Mouse (Mus musculus): ENCODE data around the gene Myo3b. TPM values are rescaled to one million over a fixed set of nuclear protein-coding genes. Genes with fewer than 3 reads are reported as not detected.

The Myo3b gene
- polyA plus RNA-seq, 1 experiment from 2014 or later: 0.43 TPM

- ATAC-seq (ENCODE audit: low FRiP score, low TSS enrichment): no peak
- Histone ChIP-seq H3K27ac (replicated peaks; ENCODE audit: low read depth, low read length) (no peak overlapping the region), H3K27me3 (ENCODE audit: control insufficient read depth, insufficient read depth, low read length) (no peaks in the 10 kb centered on the region), H3K36me3 (ENCODE audit: control insufficient read depth, insufficient read depth, low read length) (no peaks in the 10 kb centered on the region), H3K4me3 (replicated peaks; ENCODE audit: low read depth, low read length) (no peak overlapping the region), H3K4me2 (ENCODE audit: low read length) (no peak overlapping the region), H3K4me1 (ENCODE audit: control insufficient read depth, insufficient read depth, low read length) (no peaks in the 10 kb centered on the region; the same call in 1 of the 2 replicates), H3K9ac (replicated peaks; ENCODE audit: low read length) (no peak overlapping the region), H3K9me3 (ENCODE audit: control insufficient read depth, low read length) (no peaks in the 10 kb centered on the region)
- DNase-seq: no peak
- WGBS: 78% methylated on average over 2 of the region's 2 CpGs
These were observed 52.3 kb downstream of the Myo3b start for GRCm38 (mm10) chr2:70091261-70091660.

GRCm38 (mm10) chr2:70091801-70092522, 53.0 kb downstream of the Myo3b start:
- Histone ChIP-seq H3K9ac (replicated peaks; ENCODE audit: low read length) (no peak overlapping the region), H3K36me3 (ENCODE audit: control insufficient read depth, insufficient read depth, low read length) (no peaks in the 10 kb centered on the region), H3K4me2 (ENCODE audit: low read length) (no peak overlapping the region), H3K4me1 (ENCODE audit: control insufficient read depth, insufficient read depth, low read length) (peaks cover 2% of the 10 kb centered on the region), H3K9me3 (ENCODE audit: control insufficient read depth, low read length) (no peaks in the 10 kb centered on the region), H3K27ac (replicated peaks; ENCODE audit: low read depth, low read length) (no peak overlapping the region), H3K4me3 (replicated peaks; ENCODE audit: low read depth, low read length) (no peak overlapping the region), H3K27me3 (ENCODE audit: control insufficient read depth, insufficient read depth, low read length) (no peaks in the 10 kb centered on the region)
- ATAC-seq (ENCODE audit: low FRiP score, low TSS enrichment) (no peak), DNase-seq (no peak)
- WGBS: 60% methylated on average over 10 of the region's 10 CpGs

- ATAC-seq (ENCODE audit: low FRiP score, low TSS enrichment): no peak
- WGBS: 43% methylated on average over 3 of the region's 3 CpGs
These were observed 53.7 kb downstream of the Myo3b start for GRCm38 (mm10) chr2:70092665-70093064.

GRCm38 (mm10) chr2:70094446-70094845, 55.5 kb downstream of the Myo3b start:
- 83% methylated on average over 5 of the region's 5 CpGs for WGBS
- Histone ChIP-seq H3K36me3 (ENCODE audit: control insufficient read depth, insufficient read depth, low read length) (no peaks in the 10 kb centered on the region), H3K9ac (replicated peaks; ENCODE audit: low read length) (no peak overlapping the region), H3K9me3 (ENCODE audit: control insufficient read depth, low read length) (no peaks in the 10 kb centered on the region), H3K4me2 (ENCODE audit: low read length) (no peak overlapping the region), H3K4me1 (ENCODE audit: control insufficient read depth, insufficient read depth, low read length) (peaks cover 7% of the 10 kb centered on the region), H3K27ac (replicated peaks; ENCODE audit: low read depth, low read length) (no peak overlapping the region), H3K27me3 (ENCODE audit: control insufficient read depth, insufficient read depth, low read length) (no peaks in the 10 kb centered on the region), H3K4me3 (replicated peaks; ENCODE audit: low read depth, low read length) (no peak overlapping the region)
- ATAC-seq (ENCODE audit: low FRiP score, low TSS enrichment) (no peak), DNase-seq (no peak)

More at GRCm38 (mm10) chr2:70092665-70093064, 53.7 kb downstream of the Myo3b start:
- Histone ChIP-seq H3K4me3 (replicated peaks; ENCODE audit: low read depth, low read length) (no peak overlapping the region), H3K27me3 (ENCODE audit: control insufficient read depth, insufficient read depth, low read length) (no peaks in the 10 kb centered on the region), H3K9me3 (ENCODE audit: control insufficient read depth, low read length) (no peaks in the 10 kb centered on the region), H3K4me1 (ENCODE audit: control insufficient read depth, insufficient read depth, low read length) (peaks cover 4% of the 10 kb centered on the region), H3K4me2 (ENCODE audit: low read length) (no peak overlapping the region), H3K9ac (replicated peaks; ENCODE audit: low read length) (no peak overlapping the region), H3K36me3 (ENCODE audit: control insufficient read depth, insufficient read depth, low read length) (no peaks in the 10 kb centered on the region), H3K27ac (replicated peaks; ENCODE audit: low read depth, low read length) (no peak overlapping the region)
- DNase-seq: no peak

DNA sequence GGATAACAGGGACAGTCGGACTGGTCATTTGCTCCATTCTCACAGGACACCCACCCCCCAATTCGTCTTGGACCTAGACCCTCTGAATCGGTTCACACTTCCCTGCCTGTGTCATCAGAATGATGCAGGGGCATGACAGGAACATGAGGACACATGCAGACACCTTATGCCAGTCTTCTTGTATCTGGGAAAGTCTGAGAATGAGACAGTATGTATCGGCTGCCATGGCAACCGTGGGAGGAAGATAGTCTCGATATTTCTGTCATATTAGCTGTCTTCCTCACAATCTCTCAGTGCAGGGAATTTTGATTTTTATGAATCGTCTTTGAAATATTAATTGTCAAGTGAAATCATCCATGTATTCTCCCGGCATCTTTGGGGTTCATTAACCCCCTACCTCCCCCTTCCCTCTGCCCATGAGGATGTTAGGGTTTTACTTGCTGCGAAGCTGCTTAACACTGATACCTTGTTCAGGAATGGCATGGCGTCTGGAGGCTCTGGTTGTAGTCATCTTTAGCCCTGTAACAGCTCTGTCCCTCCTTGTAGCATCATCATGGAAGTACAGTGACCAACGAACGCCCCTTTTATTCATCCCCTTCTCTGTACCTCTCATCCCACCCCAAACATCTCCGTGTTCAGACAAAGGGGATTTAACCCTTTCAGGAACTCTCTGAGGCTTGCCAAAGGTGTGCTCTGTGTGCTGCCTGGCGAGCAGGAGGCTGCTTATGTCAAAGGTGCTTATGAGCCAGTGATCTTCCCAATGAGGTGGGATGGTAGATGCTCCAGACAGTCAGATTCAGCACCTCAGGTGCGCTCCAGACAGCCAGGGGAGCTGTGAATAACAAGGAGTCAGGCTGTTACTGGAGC, 58.5 kb downstream of the Myo3b start:
- Histone ChIP-seq H3K4me3 (replicated peaks; ENCODE audit: low read depth, low read length) (no peak overlapping the region), H3K27me3 (ENCODE audit: control insufficient read depth, insufficient read depth, low read length) (no peaks in the 10 kb centered on the region), H3K9me3 (ENCODE audit: control insufficient read depth, low read length) (no peaks in the 10 kb centered on the region), H3K36me3 (ENCODE audit: control insufficient read depth, insufficient read depth, low read length) (no peaks in the 10 kb centered on the region), H3K4me1 (ENCODE audit: control insufficient read depth, insufficient read depth, low read length) (peaks cover 11% of the 10 kb centered on the region), H3K4me2 (ENCODE audit: low read length) (peak overlapping the region; percentile 8; the same call in 1 of the 2 replicates), H3K9ac (replicated peaks; ENCODE audit: low read length) (no peak overlapping the region), H3K27ac (replicated peaks; ENCODE audit: low read depth, low read length) (peak overlapping the region; percentile 77)
- WGBS: 71% methylated on average over 15 of the region's 15 CpGs
- peak; percentile 80 for DNase-seq
- no peak; the same call in 1 of the 2 replicates for ATAC-seq (ENCODE audit: low FRiP score, low TSS enrichment)

- ATAC-seq (ENCODE audit: low FRiP score, low TSS enrichment): no peak
- Histone ChIP-seq H3K9me3 (ENCODE audit: control insufficient read depth, low read length) (no peaks in the 10 kb centered on the region), H3K27ac (replicated peaks; ENCODE audit: low read depth, low read length) (0 out of 2 replicates have a peak overlapping the region, but pooled peaks have one; percentile 8), H3K4me2 (ENCODE audit: low read length) (no peak overlapping the region), H3K36me3 (ENCODE audit: control insufficient read depth, insufficient read depth, low read length) (no peaks in the 10 kb centered on the region), H3K4me3 (replicated peaks; ENCODE audit: low read depth, low read length) (no peak overlapping the region), H3K27me3 (ENCODE audit: control insufficient read depth, insufficient read depth, low read length) (no peaks in the 10 kb centered on the region), H3K4me1 (ENCODE audit: control insufficient read depth, insufficient read depth, low read length) (peaks cover 11% of the 10 kb centered on the region), H3K9ac (replicated peaks; ENCODE audit: low read length) (no peak overlapping the region)
- 65% methylated on average over 4 of the region's 4 CpGs for WGBS
- DNase-seq: no peak
These were observed 60.5 kb downstream of the Myo3b start for GRCm38 (mm10) chr2:70099459-70099858.

- Histone ChIP-seq H3K4me1 (ENCODE audit: control insufficient read depth, insufficient read depth, low read length) (0 out of 2 replicates have a peak, but pooled peaks cover 5% of the 10 kb centered on the region), H3K4me3 (replicated peaks; ENCODE audit: low read depth, low read length) (no peak overlapping the region), H3K9ac (replicated peaks; ENCODE audit: low read length) (no peak overlapping the region), H3K9me3 (ENCODE audit: control insufficient read depth, low read length) (no peaks in the 10 kb centered on the region), H3K4me2 (ENCODE audit: low read length) (0 out of 2 replicates have a peak overlapping the region, but pooled peaks have one; percentile 15), H3K27ac (replicated peaks; ENCODE audit: low read depth, low read length) (peak overlapping the region; percentile 57; the same call in 1 of the 2 replicates), H3K36me3 (ENCODE audit: control insufficient read depth, insufficient read depth, low read length) (no peaks in the 10 kb centered on the region), H3K27me3 (ENCODE audit: control insufficient read depth, insufficient read depth, low read length) (no peaks in the 10 kb centered on the region)
- ATAC-seq (ENCODE audit: low FRiP score, low TSS enrichment) (no peak; the same call in 1 of the 2 replicates), DNase-seq (peak; percentile 56)
- whole genome bisulfite sequencing: 29% methylated on average over 14 of the region's 14 CpGs
These were observed 66.5 kb downstream of the Myo3b start for GRCm38 (mm10) chr2:70105286-70106030.

- Histone ChIP-seq H3K36me3 (ENCODE audit: control insufficient read depth, insufficient read depth, low read length) (no peaks in the 10 kb centered on the region), H3K27me3 (ENCODE audit: control insufficient read depth, insufficient read depth, low read length) (no peaks in the 10 kb centered on the region), H3K9me3 (ENCODE audit: control insufficient read depth, low read length) (no peaks in the 10 kb centered on the region), H3K4me2 (ENCODE audit: low read length) (no peak overlapping the region), H3K4me3 (replicated peaks; ENCODE audit: low read depth, low read length) (no peak overlapping the region), H3K4me1 (ENCODE audit: control insufficient read depth, insufficient read depth, low read length) (peaks cover 17% of the 10 kb centered on the region), H3K9ac (replicated peaks; ENCODE audit: low read length) (no peak overlapping the region), H3K27ac (replicated peaks; ENCODE audit: low read depth, low read length) (no peak overlapping the region)
- ATAC-seq (ENCODE audit: low FRiP score, low TSS enrichment): no peak
- WGBS: 69% methylated on average over 7 of the region's 7 CpGs
- DNase-seq: no peak
These were observed 70.1 kb downstream of the Myo3b start for GRCm38 (mm10) chr2:70109010-70109409.

All from midbrain, embryonic 14.5 days (tissue).